Mouse (Mus musculus): ENCODE data around the gene Tmem52b. TPM values are rescaled to one million over a fixed set of nuclear protein-coding genes. Genes with fewer than 3 reads are reported as not detected.

Gene Tmem52b
- 745 TPM for polyA plus RNA-seq (2014; fragmentation: Illumina TruSeq; extraction: RNeasy Lipid Tissue Mini Kit (QIAGEN cat#74804); ENCODE audit: low read depth, low replicate concordance)

GRCm38 (mm10) chr6:129512367-129512766 lies at the start of gene Tmem52b:
Gene Tmem52b (plus strand): TSS chr6:129512555.

GRCm38 (mm10) chr6:129507024-129507423 lies 5.3 kb upstream of the Tmem52b start, which contains the start of gene Olr1:
Gene Olr1 (minus strand): TSS chr6:129507165.

GRCm38 (mm10) chr6:129532942-129533860 lies 20.8 kb downstream of the Tmem52b start, which contains the start of gene Gabarapl1:
Gene Gabarapl1 (plus strand): TSS chr6:129533160.

Other genes with a start within 250 kb of the Tmem52b start
- gene Cd69, start 237.1 kb upstream of the Tmem52b start, polyA plus RNA-seq (2014; fragmentation: Illumina TruSeq; extraction: RNeasy Lipid Tissue Mini Kit (QIAGEN cat#74804); ENCODE audit: low read depth, low replicate concordance) = 0.97 TPM
- gene 4922502D21Rik, start 180.8 kb upstream of the Tmem52b start, polyA plus RNA-seq (2014; fragmentation: Illumina TruSeq; extraction: RNeasy Lipid Tissue Mini Kit (QIAGEN cat#74804); ENCODE audit: low read depth, low replicate concordance) = not detected
- 2.3 TPM for gene Clec12a, start 169.9 kb upstream of the Tmem52b start, polyA plus RNA-seq (2014; fragmentation: Illumina TruSeq; extraction: RNeasy Lipid Tissue Mini Kit (QIAGEN cat#74804); ENCODE audit: low read depth, low replicate concordance)
- 1.1 TPM for gene Clec12b, start 126.7 kb upstream of the Tmem52b start, polyA plus RNA-seq (2014; fragmentation: Illumina TruSeq; extraction: RNeasy Lipid Tissue Mini Kit (QIAGEN cat#74804); ENCODE audit: low read depth, low replicate concordance)
- gene Clec1b, start 115.3 kb upstream of the Tmem52b start, polyA plus RNA-seq (2014; fragmentation: Illumina TruSeq; extraction: RNeasy Lipid Tissue Mini Kit (QIAGEN cat#74804); ENCODE audit: low read depth, low replicate concordance) = 2.3 TPM
- 0.77 TPM for gene Clec9a, start 103.7 kb upstream of the Tmem52b start, polyA plus RNA-seq (2014; fragmentation: Illumina TruSeq; extraction: RNeasy Lipid Tissue Mini Kit (QIAGEN cat#74804); ENCODE audit: low read depth, low replicate concordance)
- gene Clec1a, start 60.6 kb upstream of the Tmem52b start, polyA plus RNA-seq (2014; fragmentation: Illumina TruSeq; extraction: RNeasy Lipid Tissue Mini Kit (QIAGEN cat#74804); ENCODE audit: low read depth, low replicate concordance) = 9.7 TPM
- 0.12 TPM for gene Olr1, start 5.4 kb upstream of the Tmem52b start, polyA plus RNA-seq (2014; fragmentation: Illumina TruSeq; extraction: RNeasy Lipid Tissue Mini Kit (QIAGEN cat#74804); ENCODE audit: low read depth, low replicate concordance)
- gene Gabarapl1, start 20.6 kb downstream of the Tmem52b start, polyA plus RNA-seq (2014; fragmentation: Illumina TruSeq; extraction: RNeasy Lipid Tissue Mini Kit (QIAGEN cat#74804); ENCODE audit: low read depth, low replicate concordance) = 242 TPM
- 0.40 TPM for gene Klre1, start 65.3 kb downstream of the Tmem52b start, polyA plus RNA-seq (2014; fragmentation: Illumina TruSeq; extraction: RNeasy Lipid Tissue Mini Kit (QIAGEN cat#74804); ENCODE audit: low read depth, low replicate concordance)
- gene Klrd1, start 79.2 kb downstream of the Tmem52b start, polyA plus RNA-seq (2014; fragmentation: Illumina TruSeq; extraction: RNeasy Lipid Tissue Mini Kit (QIAGEN cat#74804); ENCODE audit: low read depth, low replicate concordance) = 2.7 TPM
- 1.2 TPM for gene Klrk1, start 111.3 kb downstream of the Tmem52b start, polyA plus RNA-seq (2014; fragmentation: Illumina TruSeq; extraction: RNeasy Lipid Tissue Mini Kit (QIAGEN cat#74804); ENCODE audit: low read depth, low replicate concordance)
- not detected for gene Klrc3, start 130.8 kb downstream of the Tmem52b start, polyA plus RNA-seq (2014; fragmentation: Illumina TruSeq; extraction: RNeasy Lipid Tissue Mini Kit (QIAGEN cat#74804); ENCODE audit: low read depth, low replicate concordance)
- 0.40 TPM for gene Klrc2, start 148.1 kb downstream of the Tmem52b start, polyA plus RNA-seq (2014; fragmentation: Illumina TruSeq; extraction: RNeasy Lipid Tissue Mini Kit (QIAGEN cat#74804); ENCODE audit: low read depth, low replicate concordance)
- 0.44 TPM for gene Klrc1, start 166.4 kb downstream of the Tmem52b start, polyA plus RNA-seq (2014; fragmentation: Illumina TruSeq; extraction: RNeasy Lipid Tissue Mini Kit (QIAGEN cat#74804); ENCODE audit: low read depth, low replicate concordance)
- gene Klri1, start 204.6 kb downstream of the Tmem52b start, polyA plus RNA-seq (2014; fragmentation: Illumina TruSeq; extraction: RNeasy Lipid Tissue Mini Kit (QIAGEN cat#74804); ENCODE audit: low read depth, low replicate concordance) = 0.81 TPM
- gene Klri2, start 227.9 kb downstream of the Tmem52b start, polyA plus RNA-seq (2014; fragmentation: Illumina TruSeq; extraction: RNeasy Lipid Tissue Mini Kit (QIAGEN cat#74804); ENCODE audit: low read depth, low replicate concordance) = not detected